Mouse (Mus musculus): ENCODE measurements around the gene Vmn2r48. TPM values are rescaled to one million over a fixed set of nuclear protein-coding genes. Genes with fewer than 3 reads are reported as not detected.

The Vmn2r48 gene
- not detected for polyA plus RNA-seq (2017; shearing (Covaris generic))

DNA sequence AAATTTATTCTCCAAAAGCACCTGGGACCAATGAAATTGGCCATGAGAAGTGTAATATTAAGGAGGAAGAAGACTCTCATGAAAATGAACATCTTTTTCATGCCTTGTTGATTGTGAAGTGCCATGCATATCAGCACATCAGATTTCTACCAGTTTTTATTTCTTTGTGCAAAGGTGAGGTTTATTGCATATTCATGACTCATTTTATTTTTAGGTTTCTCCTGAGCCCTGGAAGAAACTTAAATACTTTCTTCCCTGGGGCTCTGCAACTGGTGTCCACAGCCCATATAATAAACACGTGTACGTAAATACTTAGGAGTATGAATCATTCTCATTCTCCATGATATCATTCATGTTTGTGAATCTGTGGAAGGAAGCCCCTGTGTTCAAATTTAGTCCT lies at the start of gene Vmn2r48:
TSS of gene Vmn2r48 (minus strand) at position 101 of the 400 bp plus-strand sequence.

DNA sequence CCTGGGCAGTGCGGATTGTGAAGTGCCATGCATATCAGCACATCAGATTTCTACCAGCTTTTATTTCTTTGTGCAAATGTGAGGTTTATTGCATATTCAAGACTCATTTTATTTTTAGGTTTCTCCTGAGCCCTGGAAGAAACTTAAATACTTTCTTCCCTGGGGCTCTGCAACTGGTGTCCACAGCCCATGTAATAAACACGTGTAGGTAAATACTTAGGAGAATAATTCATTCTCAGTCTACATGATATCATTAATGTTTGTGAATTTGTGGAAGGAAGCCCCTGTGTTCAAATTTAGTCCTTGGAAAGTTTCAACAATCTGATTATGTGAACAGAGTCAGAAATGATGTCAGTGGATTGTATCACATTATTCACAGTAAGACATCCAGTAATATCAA lies 38.8 kb upstream of the Vmn2r48 start, which contains the start of gene Vmn2r49:
TSS of gene Vmn2r49 (minus strand) at position 101 of the 400 bp plus-strand sequence.

Other genes with a start within 250 kb of the Vmn2r48 start
- 0.17 TPM for gene Vmn2r46, start 183.0 kb downstream of the Vmn2r48 start, polyA plus RNA-seq (2017; shearing (Covaris generic))
- gene Vmn2r47, start 112.3 kb downstream of the Vmn2r48 start, polyA plus RNA-seq (2017; shearing (Covaris generic)) = not detected
- gene Vmn2r49, start 38.7 kb upstream of the Vmn2r48 start, polyA plus RNA-seq (2017; shearing (Covaris generic)) = not detected
- not detected for gene Vmn2r50, start 99.7 kb upstream of the Vmn2r48 start, polyA plus RNA-seq (2017; shearing (Covaris generic))
- gene Vmn2r51, start 152.2 kb upstream of the Vmn2r48 start, polyA plus RNA-seq (2017; shearing (Covaris generic)) = not detected
- gene Vmn2r52, start 223.0 kb upstream of the Vmn2r48 start, polyA plus RNA-seq (2017; shearing (Covaris generic)) = 0.10 TPM

Measured in inflammation-experienced regulatory T-cells, adult 16 weeks (primary cell).